11 mouse cellular contexts compared by ENCODE assay signal in genomic region chr1:78448091-78448490, GRCm38 (mm10). TPM values are rescaled to one million over a fixed set of nuclear protein-coding genes. Genes with fewer than 3 reads are reported as not detected.
DNase-seq lines count a peak whose midpoint lies in the region; ATAC-seq and TF ChIP-seq lines count a peak whose summit lies in the region.
"Had no signal": no experiment of that assay in that cellular context is flagged by ENCODE, and none has a peak within 500 bp of the region (broad histone marks: within the 10 kb centered on the region; RNA-seq: fewer than 3 reads in every experiment).

No protein-coding gene starts in this region.

- H3K27me3 ChIP-seq in lung, embryonic 14.5 days (ENCODE audit: insufficient read depth, low read length), result no peaks in the 10 kb centered on the region
- H3K27me3 ChIP-seq in forebrain, embryonic 12.5 days, result no peaks in the 10 kb centered on the region
- H3K27me3 ChIP-seq in stomach, embryonic 15.5 days (replicated peaks), result no peaks in the 10 kb centered on the region
- H3K27me3 ChIP-seq: megakaryocyte, embryonic 14.5 days had no signal

- no peak for TF ChIP-seq CTCF in lung, embryonic 14.5 days (IDR thresholded peaks at IDR 0.05; ENCODE audit: low read depth)
- no peak for TF ChIP-seq CTCF in lung, adult 2 months (IDR thresholded peaks at IDR 0.05; ENCODE audit: insufficient read depth, low read length)
- no peak for TF ChIP-seq CTCF in left cerebral cortex, adult 2 months (IDR thresholded peaks at IDR 0.05)

- no peak for TF ChIP-seq POLR2A in lung, adult 2 months (IDR thresholded peaks at IDR 0.05; ENCODE audit: borderline replicate concordance, extremely low read depth, low read depth, low read length)

- H3K4me3 ChIP-seq in lung, embryonic 14.5 days (ENCODE audit: low read depth, low read length), result no peak overlapping the region
- H3K4me3 ChIP-seq in lung, adult 2 months (replicated peaks; ENCODE audit: extremely low read depth, low read depth, low read length), result no peak overlapping the region
- no peak overlapping the region for H3K4me3 ChIP-seq in forebrain, embryonic 12.5 days (replicated peaks)
- no peak overlapping the region for H3K4me3 ChIP-seq in stomach, embryonic 15.5 days (replicated peaks)
- no peak overlapping the region for H3K4me3 ChIP-seq in left cerebral cortex, adult 2 months
- H3K4me3 ChIP-seq: megakaryocyte, embryonic 14.5 days had no signal

- WGBS in lung, embryonic 14.5 days, result 64% methylated on average over 1 of the region's 1 CpGs
- 22% methylated on average over 1 of the region's 1 CpGs for WGBS in lung, adult 2 months
- 57% methylated on average over 1 of the region's 1 CpGs for WGBS in forebrain, embryonic 12.5 days
- WGBS in stomach, embryonic 15.5 days, result 66% methylated on average over 1 of the region's 1 CpGs

- H3K4me1 ChIP-seq in lung, embryonic 14.5 days (ENCODE audit: insufficient read depth), result no peaks in the 10 kb centered on the region
- H3K4me1 ChIP-seq in lung, adult 2 months (ENCODE audit: control insufficient read depth, insufficient read depth, low read length), result no peaks in the 10 kb centered on the region; the same call in 1 of the 2 replicates
- peaks cover 3% of the 10 kb centered on the region; the same call in 1 of the 2 replicates for H3K4me1 ChIP-seq in forebrain, embryonic 12.5 days
- no peaks in the 10 kb centered on the region for H3K4me1 ChIP-seq in stomach, embryonic 15.5 days

- H3K4me2 ChIP-seq in lung, embryonic 14.5 days, result no peak overlapping the region
- no peak overlapping the region for H3K4me2 ChIP-seq in forebrain, embryonic 12.5 days
- H3K4me2 ChIP-seq in stomach, embryonic 15.5 days, result no peak overlapping the region

- intact Hi-C loops in left cerebral cortex, adult 2 months (cut with DNase I), result no loop called here

- H3K9me3 ChIP-seq in lung, embryonic 14.5 days (ENCODE audit: low read depth, low read length), result no peaks in the 10 kb centered on the region
- H3K9me3 ChIP-seq in forebrain, embryonic 12.5 days, result no peaks in the 10 kb centered on the region
- H3K9me3 ChIP-seq in stomach, embryonic 15.5 days, result no peaks in the 10 kb centered on the region
- H3K9me3 ChIP-seq: megakaryocyte, embryonic 14.5 days had no signal

- no peak overlapping the region for H3K9ac ChIP-seq in lung, embryonic 14.5 days
- H3K9ac ChIP-seq in forebrain, embryonic 12.5 days, result no peak overlapping the region
- no peak overlapping the region for H3K9ac ChIP-seq in stomach, embryonic 15.5 days

- no peak overlapping the region for H3K27ac ChIP-seq in lung, embryonic 14.5 days (ENCODE audit: low read depth)
- no peak overlapping the region for H3K27ac ChIP-seq in forebrain, embryonic 12.5 days
- peak overlapping the region; percentile 21; the same call in 1 of the 2 replicates for H3K27ac ChIP-seq in stomach, embryonic 15.5 days
- no peak overlapping the region for H3K27ac ChIP-seq in left cerebral cortex, adult 2 months

- H3K36me3 ChIP-seq in lung, embryonic 14.5 days (ENCODE audit: insufficient read depth), result peaks cover 79% of the 10 kb centered on the region
- peaks cover 51% of the 10 kb centered on the region for H3K36me3 ChIP-seq in forebrain, embryonic 12.5 days (replicated peaks)
- peaks cover 13% of the 10 kb centered on the region for H3K36me3 ChIP-seq in stomach, embryonic 15.5 days

- peak; percentile 3 for DNase-seq in lung, embryonic 14.5 days
- no peak for DNase-seq in lung, adult 2 months
- peak; percentile 88 for DNase-seq in Muller cell, postnatal 12 days (ENCODE audit: inconsistent ontology term)
- DNase-seq in testis, postnatal 10 days (ENCODE audit: low spot score), result no peak
- no peak for DNase-seq in left cerebral cortex, adult 2 months (ENCODE audit: extremely low spot score in 1 of 2, low spot score in 2 of 2)
- DNase-seq: adrenal gland, postnatal 10 days; layer of hippocampus, adult 9-11 months; thymus, adult 2 months had no signal

- ATAC-seq in lung, embryonic 14.5 days (ENCODE audit: insufficient read depth), result no peak
- peak; percentile 55; the same call in 1 of the 2 replicates for ATAC-seq in forebrain, embryonic 12.5 days (ENCODE audit: low FRiP score)
- peak; percentile 78 for ATAC-seq in stomach, embryonic 15.5 days (ENCODE audit: insufficient read depth, low FRiP score, low read depth)

RNA-seq across cellular contexts. Expression of gene Farsb, which starts 40.6 kb away (rescaled TPM):
- polyA plus RNA-seq in lung, embryonic 14.5 days (2014; fragmentation: Nextera tagmentation; extraction: Ambion mirVana), result 140 and 142 TPM in 2 replicates
- polyA plus RNA-seq in lung, adult 2 months (2012; rRNA removed), result 7.8 and 13.6 TPM in 2 replicates
- 136 and 139 TPM in 2 replicates for polyA plus RNA-seq in forebrain, embryonic 12.5 days (2016; fragmentation: Nextera tagmentation; extraction: Ambion mirVana)
- polyA plus RNA-seq in stomach, embryonic 15.5 days (2015; fragmentation: Nextera tagmentation; extraction: Ambion mirVana), result 140 and 150 TPM in 2 replicates
- 10 to 100 TPM; 61.0 to 61.9 TPM for total RNA-seq in left cerebral cortex, adult 2 months (2021)

Comparison
In these comparisons a context has a peak if more than half of its experiments do, and no peak if none do; other contexts are left out.
1. DNase-seq: peak in lung, embryonic 14.5 days (single experiment) and Muller cell, postnatal 12 days (single experiment); none in lung, adult 2 months (single experiment), testis, postnatal 10 days (single experiment) and left cerebral cortex, adult 2 months (0 of 2).